Mouse (Mus musculus) kidney, adult 8-10 months (tissue): ENCODE measurements at regions not wholly inside any gene's neighbourhood (a gene's known extent, or its start where the extent isn't known, plus 50 kb on each side); places are given as distances from the start of the nearest gene placed in this dataset.

Source experiments
- DNase-seq, 2 experiments: peaks; one replicate each; pipeline ENCODE4 v3.0.0; 2022

DNA sequence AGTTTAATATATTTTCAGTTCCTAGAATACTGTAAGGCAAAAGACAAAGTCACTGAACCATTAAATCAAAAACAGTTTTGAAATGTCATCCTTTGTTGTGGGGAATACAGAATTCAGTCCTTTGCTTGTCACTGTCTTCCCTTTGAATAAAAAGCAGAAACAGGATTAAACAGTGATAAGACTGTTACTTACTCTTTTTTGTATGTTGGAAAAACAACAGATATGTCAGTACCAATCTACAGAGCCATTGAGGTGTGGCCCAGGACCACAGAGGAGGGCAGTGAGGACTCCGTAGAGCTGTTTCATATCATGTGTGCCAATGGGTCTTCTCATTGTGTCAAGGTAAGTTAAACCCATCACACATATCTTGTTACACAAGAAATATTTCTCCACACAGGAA is 55.6 kb upstream of the Mbnl1 start:
- no peak for DNase-seq

- DNase-seq, result no peak
Observed at GRCm38 (mm10) chr3:60418652-60419051, 54.0 kb upstream of the Mbnl1 start.

DNA sequence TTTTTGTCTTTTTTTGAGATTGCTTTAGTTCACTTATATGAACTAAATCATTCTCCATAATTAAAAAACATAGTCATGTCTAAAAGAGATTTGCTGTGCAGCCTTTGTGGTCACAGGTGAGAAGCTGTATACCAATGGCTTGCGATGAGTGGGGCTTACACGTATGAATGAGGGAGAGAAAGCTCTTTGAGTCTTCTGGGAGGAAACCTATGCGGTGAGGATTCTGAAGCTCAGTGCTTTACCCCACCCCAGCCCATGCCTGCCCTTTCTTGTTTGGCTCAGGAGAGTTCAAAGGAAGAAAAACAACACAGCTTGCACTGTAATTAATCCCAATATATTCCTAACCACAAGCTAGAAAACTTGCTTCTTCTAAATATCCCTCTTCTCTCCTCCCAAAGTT is 53.4 kb upstream of the Mbnl1 start:
- DNase-seq, result no peak
